Mouse (Mus musculus) testis, adult 2 months (tissue): ENCODE results near the gene Hdac10. TPM values are rescaled to one million over a fixed set of nuclear protein-coding genes. Genes with fewer than 3 reads are reported as not detected.

Source experiments
- H3K27ac ChIP-seq: fragments of 200-500 bp; 2 replicates; pipeline ENCODE4 v1.5.1; 2012; ENCODE audit warnings: low read depth, low read length; ENCODE audit not compliant: control insufficient read depth, insufficient read depth
- H3K27me3 ChIP-seq: fragments of 200-500 bp; 2 replicates; pipeline ENCODE4 v1.6.1; 2012; ENCODE audit warnings: mild to moderate bottlenecking, low read length, moderate library complexity; ENCODE audit not compliant: control insufficient read depth, insufficient read depth
- H3K36me3 ChIP-seq: fragments of 200-500 bp; 2 replicates; pipeline ENCODE4 v1.6.1; 2012; ENCODE audit warnings: mild to moderate bottlenecking, low read length; ENCODE audit not compliant: control insufficient read depth, insufficient read depth
- H3K4me1 ChIP-seq: fragments of 200-500 bp; 2 replicates; pipeline ENCODE4 v1.6.1; 2012; ENCODE audit warnings: low read length; ENCODE audit not compliant: control insufficient read depth, insufficient read depth
- H3K4me3 ChIP-seq: fragments of 200-500 bp; 2 replicates; pipeline ENCODE4 v1.5.1; 2012; ENCODE audit warnings: low read depth, mild to moderate bottlenecking, low read length, moderate library complexity, mixed read lengths; ENCODE audit not compliant: control insufficient read depth
- CTCF ChIP-seq: fragments of 200-500 bp; IDR thresholded peaks from 2 replicates; pipeline ENCODE4 v1.5.1; 2012; ENCODE audit warnings: low read depth, mild to moderate bottlenecking, inconsistent platforms, low read length, moderate library complexity; ENCODE audit not compliant: control insufficient read depth, insufficient read depth, insufficient replicate concordance
- POLR2A ChIP-seq: fragments of 200-500 bp; IDR thresholded peaks from 2 replicates; pipeline ENCODE4 v1.6.1; 2012; ENCODE audit warnings: low read depth, mild to moderate bottlenecking, inconsistent platforms, low read length, moderate library complexity; ENCODE audit not compliant: control insufficient read depth
- polyA plus RNA-seq: library from polyadenylated mRNA; depleted of rRNA; stranded (reverse); fragments of >200 nt; gene quantifications from 2 replicates; pipeline ENCODE4 v1.2.3, GENCODE M21; 2012

Gene Hdac10
- polyA plus RNA-seq, 1 experiment: 4.5 TPM

DNA sequence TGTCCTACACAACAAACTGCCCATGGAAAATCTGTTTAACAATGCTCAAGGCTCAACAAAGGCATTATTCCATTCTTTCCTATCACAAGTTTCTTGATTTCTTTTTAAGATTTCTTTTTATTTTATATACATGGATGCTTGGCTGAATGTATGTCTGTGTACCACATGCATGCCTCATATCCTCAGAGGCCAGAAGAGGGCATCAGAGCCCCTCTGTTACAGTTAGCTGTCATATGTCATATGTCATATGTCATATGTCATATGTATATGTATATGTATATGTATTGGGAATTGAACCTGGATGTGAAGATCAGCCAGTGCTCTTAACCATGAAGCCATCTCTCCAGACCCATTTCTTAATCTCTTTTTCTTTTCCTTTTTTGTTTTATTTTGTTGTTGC lies 10.5 kb downstream of the Hdac10 start:
- H3K27me3 ChIP-seq: no peaks in the 10 kb centered on the region
- no peak overlapping the region for H3K4me3 ChIP-seq
- no peak for TF ChIP-seq CTCF
- TF ChIP-seq POLR2A: no peak
- no peaks in the 10 kb centered on the region; the same call in 1 of the 2 replicates for H3K36me3 ChIP-seq
- H3K27ac ChIP-seq: no peak overlapping the region
- peaks cover 6% of the 10 kb centered on the region; the same call in 1 of the 2 replicates for H3K4me1 ChIP-seq

DNA sequence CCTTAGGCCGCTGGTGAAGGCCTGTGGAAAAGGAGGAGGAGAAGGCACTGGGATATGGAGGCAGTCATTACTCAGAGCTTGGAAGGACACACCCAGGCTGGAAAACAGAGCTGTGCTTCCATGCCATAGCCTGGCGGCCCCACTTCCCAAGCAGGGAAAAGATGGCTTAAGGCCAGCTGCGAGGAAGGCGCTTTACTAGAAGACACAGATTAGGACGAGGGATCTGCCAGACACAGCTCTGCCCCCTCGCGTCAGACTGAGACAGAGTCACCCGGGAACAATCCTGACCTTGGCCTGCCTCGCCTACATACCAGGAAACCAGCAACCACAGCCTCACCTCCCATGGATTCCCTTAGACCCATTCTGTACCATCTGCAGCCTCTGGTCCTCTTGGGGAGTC lies 18.4 kb downstream of the Hdac10 start:
- no peak overlapping the region for H3K4me3 ChIP-seq
- H3K36me3 ChIP-seq: peaks cover 2% of the 10 kb centered on the region
- no peak for TF ChIP-seq POLR2A
- peak; percentile 30; the same call in 1 of the 2 replicates for TF ChIP-seq CTCF
- H3K4me1 ChIP-seq: no peaks in the 10 kb centered on the region
- no peaks in the 10 kb centered on the region for H3K27me3 ChIP-seq
- no peak overlapping the region for H3K27ac ChIP-seq

DNA sequence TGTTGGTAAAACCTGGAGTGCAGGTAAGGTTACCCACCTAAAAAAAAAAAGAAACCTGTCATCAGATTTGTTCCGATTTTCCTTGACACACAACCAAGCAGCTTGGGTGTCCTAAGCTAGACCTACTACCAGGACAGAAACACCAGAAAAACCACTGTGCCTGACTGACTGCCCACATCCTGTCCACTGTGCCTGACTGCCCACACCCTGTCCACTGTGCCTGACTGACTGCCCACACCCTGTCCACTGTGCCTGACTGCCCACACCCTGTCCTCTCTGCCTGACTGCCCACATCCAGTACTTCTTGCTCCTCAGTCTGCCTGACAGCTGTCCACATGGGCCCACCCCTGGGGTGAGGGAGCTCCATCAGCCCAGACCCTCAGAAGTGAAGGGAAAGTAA lies 21.5 kb downstream of the Hdac10 start:
- Histone ChIP-seq H3K4me1 (no peaks in the 10 kb centered on the region), H3K4me3 (no peak overlapping the region), H3K27me3 (no peaks in the 10 kb centered on the region), H3K36me3 (peaks cover 2% of the 10 kb centered on the region), H3K27ac (no peak overlapping the region)
- TF ChIP-seq CTCF (no peak), POLR2A (no peak)

- Histone ChIP-seq H3K27ac (no peak overlapping the region), H3K4me1 (no peaks in the 10 kb centered on the region), H3K4me3 (no peak overlapping the region), H3K27me3 (no peaks in the 10 kb centered on the region), H3K36me3 (peaks cover 4% of the 10 kb centered on the region)
- TF ChIP-seq POLR2A (no peak), CTCF (no peak)
Observed at GRCm38 (mm10) chr15:89106073-89106472, 22.4 kb downstream of the Hdac10 start.

DNA sequence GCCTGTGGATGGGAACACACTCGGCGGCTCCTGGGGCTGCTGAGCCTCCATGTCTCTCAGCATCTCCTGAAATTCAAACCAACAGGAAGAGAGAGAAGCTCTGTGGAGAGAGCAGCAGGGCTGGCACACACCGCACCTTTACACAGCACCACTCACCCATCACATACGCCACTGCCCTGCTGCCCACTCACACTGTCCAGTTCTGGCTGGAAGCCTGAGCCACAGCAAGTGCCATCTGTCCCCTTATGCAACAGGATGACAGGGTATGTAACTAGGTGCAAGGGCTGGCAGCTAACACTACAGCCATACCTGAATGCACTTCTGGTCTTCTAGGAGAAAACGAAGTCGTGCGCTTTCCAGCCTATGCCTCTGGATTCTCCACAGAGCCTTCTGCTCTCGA lies 24.1 kb downstream of the Hdac10 start:
- Histone ChIP-seq H3K27ac (no peak overlapping the region), H3K36me3 (peaks cover 6% of the 10 kb centered on the region), H3K27me3 (no peaks in the 10 kb centered on the region), H3K4me3 (no peak overlapping the region), H3K4me1 (no peaks in the 10 kb centered on the region)
- TF ChIP-seq CTCF (no peak), POLR2A (no peak)

DNA sequence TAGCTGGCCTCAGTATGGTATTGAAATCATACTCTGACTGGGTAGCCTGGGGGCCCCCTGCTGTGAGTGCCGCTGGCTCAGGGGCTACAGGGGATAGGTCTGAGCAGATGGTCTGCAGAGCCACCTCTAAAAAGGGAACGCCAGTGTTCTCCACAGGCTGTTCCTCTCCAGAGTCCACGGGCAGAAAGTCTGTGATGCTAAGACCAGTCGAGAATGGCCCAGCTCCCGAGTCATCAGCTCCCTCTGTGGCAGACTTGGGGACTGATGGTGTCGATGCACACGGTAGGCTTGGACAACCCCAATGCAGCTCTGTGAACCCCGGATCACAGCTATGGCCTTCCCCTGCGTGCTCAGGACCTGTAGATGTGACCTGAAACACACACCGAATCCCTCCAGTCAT lies 24.6 kb downstream of the Hdac10 start:
- Histone ChIP-seq H3K4me1 (no peaks in the 10 kb centered on the region), H3K27ac (no peak overlapping the region), H3K4me3 (no peak overlapping the region), H3K36me3 (peaks cover 6% of the 10 kb centered on the region), H3K27me3 (no peaks in the 10 kb centered on the region)
- TF ChIP-seq CTCF: no peak
- no peak for TF ChIP-seq POLR2A

DNA sequence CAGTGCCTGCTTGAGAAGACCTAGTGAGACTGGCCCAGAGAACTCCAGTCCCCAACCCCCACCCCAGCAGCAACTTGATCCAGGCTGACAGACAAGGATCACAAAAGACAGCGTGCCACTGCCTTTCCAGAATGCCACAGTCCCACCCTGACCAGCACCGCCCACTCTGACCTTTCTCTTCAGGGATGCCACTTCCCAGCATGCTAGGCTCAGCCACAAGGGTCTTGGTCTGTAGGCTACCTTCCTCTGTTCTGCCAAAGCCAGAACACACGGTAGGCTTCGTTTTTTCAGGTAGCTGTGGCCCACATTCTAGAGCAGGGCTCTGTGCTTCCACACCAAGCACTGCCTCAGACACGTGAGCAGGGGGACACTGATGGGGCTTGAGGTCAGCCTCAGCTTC lies 25.9 kb downstream of the Hdac10 start:
- H3K4me1 ChIP-seq: no peaks in the 10 kb centered on the region
- no peak overlapping the region for H3K4me3 ChIP-seq
- H3K27ac ChIP-seq: no peak overlapping the region
- TF ChIP-seq CTCF (no peak), POLR2A (no peak)
- H3K27me3 ChIP-seq: no peaks in the 10 kb centered on the region
- peaks cover 4% of the 10 kb centered on the region for H3K36me3 ChIP-seq

- Histone ChIP-seq H3K27ac (no peak overlapping the region), H3K4me1 (no peaks in the 10 kb centered on the region), H3K4me3 (no peak overlapping the region), H3K36me3 (peaks cover 4% of the 10 kb centered on the region), H3K27me3 (no peaks in the 10 kb centered on the region)
- no peak for TF ChIP-seq CTCF
- no peak for TF ChIP-seq POLR2A
Observed at GRCm38 (mm10) chr15:89100823-89101222, 27.7 kb downstream of the Hdac10 start.
